Mouse (Mus musculus) cerebellum, adult 2 months (tissue): Measurements from ENCODE around the gene Tgfbr3.

Experiments
- CTCF ChIP-seq: fragments of 200-500 bp; IDR thresholded peaks from 2 replicates; pipeline ENCODE4 v1.5.1; 2011; ENCODE audit warnings: low read depth, mild to moderate bottlenecking, control low read depth, low read length, moderate library complexity, borderline replicate concordance; ENCODE audit not compliant: insufficient read depth
- POLR2A ChIP-seq: fragments of 200-500 bp; IDR thresholded peaks from 2 replicates; pipeline ENCODE4 v1.6.1; 2011; ENCODE audit warnings: low read length, control low read depth, borderline replicate concordance; ENCODE audit not compliant: insufficient read depth

DNA sequence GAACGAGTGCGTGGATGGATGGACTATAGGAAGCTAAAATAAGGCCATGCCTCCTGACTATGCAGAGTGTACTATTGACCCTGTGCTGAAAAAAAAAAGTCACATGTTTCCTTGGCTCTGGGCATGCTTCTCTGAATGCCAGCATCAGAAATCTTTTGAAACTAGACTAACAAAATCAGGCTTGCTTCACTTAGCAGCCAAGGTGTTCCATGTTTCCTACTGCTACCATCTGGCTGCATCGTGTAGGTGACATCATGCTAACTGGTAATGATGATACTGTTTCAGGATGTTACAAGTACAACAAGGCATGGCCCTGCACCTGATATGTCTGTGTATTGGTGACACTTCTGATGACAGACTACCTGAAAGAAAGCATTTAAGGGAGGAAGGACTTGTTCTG lies 189.8 kb downstream of the Tgfbr3 start:
- TF ChIP-seq CTCF (no peak), POLR2A (no peak)
